Mouse (Mus musculus): ENCODE measurements around the gene 2010003K11Rik.
A peak's percentile ranks its signal among the peaks of the same experiment; 100 is the strongest.

Gene 2010003K11Rik

DNA sequence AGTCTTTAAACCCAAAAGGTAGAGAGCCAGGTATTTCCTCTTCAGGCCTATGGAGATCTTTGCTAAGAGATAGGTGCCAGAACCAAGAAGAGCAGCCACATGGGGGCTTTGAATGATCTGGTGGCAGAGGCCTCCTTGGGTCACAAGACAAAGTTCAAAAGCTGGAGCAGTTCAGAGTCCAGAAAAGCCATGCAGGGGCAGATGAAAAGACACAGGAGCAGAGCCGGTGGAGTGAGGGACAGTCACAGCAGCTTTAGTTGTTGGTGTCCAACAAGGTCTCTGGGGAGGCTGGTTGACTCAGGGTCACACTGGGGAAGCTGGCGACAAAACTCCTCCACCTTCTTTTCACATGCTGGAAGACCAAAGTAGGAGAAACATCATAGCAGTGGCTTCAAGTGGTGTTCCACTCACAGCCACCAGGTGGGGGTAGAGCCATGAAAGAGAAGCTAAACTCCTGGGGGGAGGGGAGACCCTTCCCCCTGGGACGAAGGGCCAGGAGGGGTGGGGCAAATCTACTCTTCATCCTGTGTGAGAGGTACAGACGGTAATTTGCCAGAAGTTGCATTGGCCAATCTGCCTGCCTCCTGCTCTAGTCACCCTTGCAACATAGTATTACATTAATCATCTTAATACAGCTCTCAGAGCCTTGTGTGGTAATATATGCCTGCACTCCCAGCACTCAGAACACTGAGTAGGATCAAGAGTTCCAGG, 965 bp downstream of the 2010003K11Rik start:
- peak; percentile 69 for DNase-seq (ENCODE audit: low spot score)

DNA sequence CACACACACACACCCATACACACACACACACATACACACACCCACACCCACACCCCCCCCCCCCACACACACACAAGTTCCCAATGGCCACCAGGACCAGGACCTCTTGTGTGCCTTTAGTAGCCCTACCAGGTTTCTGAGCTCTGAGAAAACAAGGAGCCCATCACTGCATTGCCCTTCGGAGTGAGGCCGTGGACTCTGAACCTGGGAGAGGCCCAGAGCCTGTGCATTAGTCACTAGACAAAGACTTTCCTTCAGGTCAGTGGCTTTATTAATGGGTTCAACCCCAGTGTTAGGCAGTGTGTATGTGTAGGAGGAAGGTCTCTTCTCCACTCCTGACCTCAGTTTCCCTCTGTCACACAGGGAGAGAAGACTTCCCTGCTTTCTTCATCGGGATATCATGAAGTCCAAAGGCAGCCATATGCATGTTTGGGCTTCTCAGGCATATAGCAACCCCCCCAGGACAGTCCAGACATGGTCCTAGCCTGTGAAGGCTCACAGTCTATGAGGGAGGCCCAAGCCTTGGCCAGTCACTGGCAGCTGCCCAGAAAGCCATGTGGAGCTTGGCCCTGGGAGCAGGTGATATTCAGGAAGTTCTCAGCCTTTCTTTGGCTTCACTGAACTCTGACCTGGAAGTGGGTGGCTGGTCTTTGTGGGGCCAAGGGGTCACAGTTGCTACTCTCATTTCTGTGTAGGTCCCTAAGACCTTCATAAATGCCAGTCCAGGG, 1.7 kb downstream of the 2010003K11Rik start:
- DNase-seq (ENCODE audit: low spot score) = no peak

DNA sequence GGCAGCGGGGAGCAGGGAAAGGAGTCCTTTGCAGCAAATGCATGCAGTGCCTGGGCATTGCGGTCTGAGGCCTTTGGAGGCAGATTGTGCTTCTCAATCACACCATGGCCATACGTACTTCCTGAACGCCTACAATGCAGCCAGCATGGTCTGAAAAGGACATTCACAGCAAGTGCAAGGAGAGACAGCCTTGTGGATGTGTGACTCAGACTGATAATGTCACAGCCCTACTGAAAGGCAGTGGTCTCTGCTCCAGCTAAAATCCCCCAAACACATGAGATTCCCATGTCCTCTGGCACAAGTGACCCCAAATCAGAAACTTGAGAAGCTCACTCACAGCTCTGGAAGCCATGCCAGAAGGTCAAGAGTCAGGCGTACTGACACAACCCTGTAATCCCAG, 2.6 kb downstream of the 2010003K11Rik start:
- DNase-seq (ENCODE audit: low spot score) = no peak

DNA sequence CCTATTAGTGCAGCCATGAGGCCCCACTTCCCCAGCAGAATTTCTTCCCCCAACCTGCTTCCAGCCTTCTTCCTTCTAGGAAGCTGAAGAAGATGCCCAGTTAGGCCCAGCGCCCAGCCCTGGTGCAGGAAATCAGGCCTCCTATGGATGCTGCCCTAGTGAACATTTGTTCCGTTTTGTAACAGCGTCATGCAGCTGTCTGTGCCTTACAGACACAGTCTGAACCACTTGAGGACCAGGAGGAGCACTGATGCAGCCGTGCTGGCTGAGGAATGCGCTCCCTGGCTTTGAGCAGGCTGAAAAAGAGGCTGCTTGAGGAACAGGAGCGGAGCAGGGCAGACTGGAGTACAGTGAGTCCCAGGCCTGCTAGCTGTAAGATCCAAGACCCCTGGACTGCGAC, 3.7 kb downstream of the 2010003K11Rik start:
- no peak for DNase-seq (ENCODE audit: low spot score)

DNA sequence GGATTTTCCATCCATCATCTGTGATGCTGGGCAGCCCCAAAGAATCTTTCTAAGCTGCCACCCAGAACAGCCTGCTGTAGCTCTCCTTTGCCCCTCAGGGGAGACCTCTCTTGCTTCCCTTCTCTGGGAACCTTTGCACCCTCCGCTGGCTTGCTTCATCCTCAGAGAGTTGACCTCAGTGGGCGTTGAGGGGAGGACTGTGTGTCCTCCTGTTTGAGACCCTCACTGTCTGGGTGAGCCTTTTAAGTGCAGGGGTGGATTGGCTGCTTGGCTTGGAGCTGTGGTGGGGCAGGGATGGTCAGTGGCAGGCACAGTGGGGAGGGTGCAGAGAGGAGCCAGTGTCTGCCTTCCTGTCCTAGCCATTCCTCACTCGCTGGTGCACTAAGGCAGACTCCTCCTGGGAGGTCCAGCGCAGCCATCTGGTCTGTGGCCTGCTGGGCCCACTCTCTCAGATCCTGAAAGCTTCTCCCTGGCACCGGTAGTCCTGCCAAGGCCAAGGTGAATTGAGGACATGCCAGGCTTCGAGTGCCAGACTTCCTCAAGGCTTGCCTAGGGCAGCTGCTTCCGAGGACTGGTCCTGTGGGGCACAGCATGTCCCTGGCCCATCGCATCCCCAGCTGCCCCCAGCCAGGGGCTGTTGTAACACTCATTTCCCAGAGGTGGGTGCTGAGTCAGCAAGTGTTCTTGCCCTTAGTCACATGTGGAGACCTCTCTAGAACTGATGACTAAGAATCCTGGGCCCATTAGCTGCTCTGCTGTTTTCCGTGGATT, 5.7 kb downstream of the 2010003K11Rik start:
- DNase-seq (ENCODE audit: low spot score) = no peak

DNA sequence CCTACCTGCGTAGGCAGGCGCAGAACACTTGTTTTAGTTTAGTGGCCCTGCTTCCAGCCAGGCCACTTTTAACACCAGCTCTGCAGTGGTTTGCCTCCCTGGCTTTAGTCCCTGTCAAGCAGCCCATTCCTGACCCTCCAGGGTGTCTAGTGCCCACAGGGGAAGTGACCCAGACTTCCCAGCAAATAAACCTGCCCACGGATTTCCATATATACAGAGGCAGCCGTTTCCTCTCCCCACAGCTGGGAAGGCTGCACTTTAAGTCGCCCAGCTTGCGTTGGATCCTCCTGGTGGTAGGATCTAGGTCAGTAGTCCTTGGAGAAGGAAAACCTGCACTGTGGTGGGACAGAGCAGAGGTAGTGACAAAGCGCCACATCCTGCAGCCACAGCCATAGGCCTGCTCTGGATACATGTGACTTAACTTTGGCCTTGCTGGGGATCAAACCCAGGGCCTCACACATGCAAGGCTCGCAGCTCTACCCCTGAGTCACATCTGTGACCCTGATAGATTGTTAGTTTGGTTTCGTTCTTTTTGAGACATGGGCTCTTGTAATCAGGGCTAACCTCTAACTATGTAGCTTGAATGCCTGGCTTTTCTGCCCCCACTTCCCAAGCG, 7.2 kb downstream of the 2010003K11Rik start:
- DNase-seq (ENCODE audit: low spot score) = no peak

DNA sequence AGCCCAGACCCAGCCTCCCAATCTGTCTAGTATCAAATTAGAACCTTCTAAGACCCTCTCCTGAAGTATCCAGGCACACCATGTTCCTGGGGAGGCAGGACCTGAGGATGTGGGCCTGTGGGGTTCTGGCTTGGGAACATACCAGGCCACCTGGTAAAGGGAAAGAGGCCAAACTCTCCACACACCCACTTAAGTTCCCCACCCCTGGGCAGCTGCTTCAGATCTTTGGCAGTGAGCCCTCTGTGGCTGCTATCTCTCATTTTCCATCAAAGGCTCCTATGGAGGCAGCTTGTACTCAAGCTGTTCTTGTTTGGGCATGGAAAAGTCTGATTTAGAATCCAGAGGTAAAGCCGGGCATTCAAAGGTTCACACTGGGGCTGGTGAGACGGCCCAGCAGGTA, 10.5 kb downstream of the 2010003K11Rik start:
- no peak for DNase-seq (ENCODE audit: low spot score)

DNA sequence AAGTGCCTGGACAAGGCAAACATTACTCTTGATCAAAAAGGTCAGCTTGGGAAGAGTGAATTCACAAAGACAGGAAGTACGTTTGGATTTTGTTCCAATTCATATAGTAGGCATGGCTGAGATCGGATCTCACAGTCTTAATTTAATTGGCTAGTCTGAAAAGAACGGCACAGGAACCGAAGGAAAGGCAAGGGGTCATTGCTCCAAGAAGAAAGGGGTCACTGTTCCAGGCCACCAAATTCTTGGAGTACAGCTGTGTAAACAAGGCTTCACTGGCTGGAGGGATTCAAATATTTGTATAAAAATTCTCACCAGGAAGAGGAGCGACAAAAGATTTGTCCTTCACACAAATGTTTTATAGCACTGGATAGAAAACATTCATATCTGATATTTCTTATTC, 13.4 kb downstream of the 2010003K11Rik start:
- no peak for DNase-seq (ENCODE audit: low spot score)

DNA sequence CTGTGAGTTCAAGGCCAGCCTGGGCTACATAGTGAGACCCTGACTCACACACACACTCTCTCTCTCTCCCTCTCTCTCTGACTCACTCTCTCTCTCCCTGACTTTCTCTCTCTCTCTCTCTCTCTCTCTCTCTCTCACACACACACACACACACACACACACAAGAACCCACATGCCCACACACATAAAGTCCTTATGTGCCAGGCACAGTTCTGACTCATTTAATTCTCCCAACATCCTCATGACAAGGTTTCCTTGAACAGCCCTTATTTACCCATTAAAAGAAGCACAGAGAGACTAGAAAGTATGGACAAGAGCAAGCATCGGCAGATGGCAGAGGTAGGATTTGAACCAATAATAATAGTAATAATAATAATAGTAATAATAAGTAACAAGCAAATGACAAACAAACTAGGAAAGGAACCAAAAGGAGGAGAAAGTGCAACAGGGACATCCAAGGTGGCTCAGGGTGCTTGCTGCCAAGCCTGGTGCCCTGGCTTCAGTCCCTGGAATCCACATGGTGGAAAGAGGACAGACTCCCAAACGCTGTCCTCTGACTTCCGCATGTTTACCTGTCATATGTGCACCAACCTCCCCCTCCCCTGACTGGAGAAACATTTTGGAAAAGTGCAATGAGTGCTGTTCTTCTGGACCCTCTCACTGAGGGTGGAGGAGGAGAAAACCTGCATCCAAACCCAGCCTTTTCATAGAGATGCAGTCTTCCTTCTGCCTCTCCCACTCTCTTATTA, 16.1 kb downstream of the 2010003K11Rik start:
- DNase-seq (ENCODE audit: low spot score) = no peak

DNA sequence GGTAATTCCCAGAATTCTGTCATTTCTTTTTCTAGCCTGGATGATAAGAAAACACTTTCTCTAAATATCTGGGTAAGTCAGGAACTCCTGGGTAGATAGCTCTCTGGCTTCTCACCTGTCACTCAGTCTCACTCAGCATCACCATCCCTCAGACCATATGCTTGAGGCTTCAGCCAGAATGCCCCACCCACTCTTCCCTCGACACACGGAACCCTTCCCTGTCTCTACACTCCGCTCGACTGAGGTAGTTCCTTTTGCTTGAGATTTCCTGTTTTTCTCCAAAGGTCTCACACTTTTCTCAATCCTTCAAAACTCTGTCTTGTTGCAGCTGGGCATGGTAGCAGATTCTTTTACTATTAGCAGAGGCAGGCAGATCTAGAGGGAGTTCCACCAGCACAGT, 17.1 kb downstream of the 2010003K11Rik start:
- no peak for DNase-seq (ENCODE audit: low spot score)

DNA sequence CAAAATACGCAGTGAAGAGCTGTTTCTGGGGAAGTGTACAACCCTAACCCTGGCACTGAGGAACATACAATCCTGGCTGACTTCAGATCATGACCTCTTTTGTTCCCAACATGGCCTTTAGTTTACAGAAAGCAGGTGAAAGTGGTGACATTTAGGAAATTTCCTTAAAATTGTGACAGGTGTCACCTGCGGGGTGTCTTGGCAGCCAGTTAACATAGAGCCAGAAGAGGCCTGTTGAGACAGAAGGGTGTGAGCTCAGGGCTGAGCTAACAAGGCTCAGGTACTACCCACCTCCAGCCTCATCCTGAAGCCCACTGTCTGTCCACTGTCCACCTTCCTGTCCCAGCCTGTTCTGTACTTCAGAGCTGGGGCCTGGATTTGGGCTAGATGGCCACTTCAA, 18.3 kb downstream of the 2010003K11Rik start:
- no peak for DNase-seq (ENCODE audit: low spot score)

DNA sequence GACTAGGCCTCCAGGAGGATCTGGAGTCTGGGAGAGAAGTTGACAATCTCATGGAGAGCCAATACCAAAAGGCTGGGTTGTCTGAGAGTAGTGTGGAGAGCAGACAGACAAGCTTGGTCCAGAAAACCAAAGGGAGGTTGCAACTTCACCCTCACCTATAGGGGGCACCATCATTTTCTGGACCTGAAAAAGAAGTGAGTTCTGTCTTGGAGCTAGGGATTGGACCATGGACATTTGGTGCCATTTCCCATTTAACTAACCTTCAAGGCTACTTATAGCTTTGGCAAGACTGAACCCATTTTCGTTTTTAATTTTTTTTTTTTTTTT, 20.2 kb downstream of the 2010003K11Rik start:
- no peak for DNase-seq (ENCODE audit: low spot score)

DNA sequence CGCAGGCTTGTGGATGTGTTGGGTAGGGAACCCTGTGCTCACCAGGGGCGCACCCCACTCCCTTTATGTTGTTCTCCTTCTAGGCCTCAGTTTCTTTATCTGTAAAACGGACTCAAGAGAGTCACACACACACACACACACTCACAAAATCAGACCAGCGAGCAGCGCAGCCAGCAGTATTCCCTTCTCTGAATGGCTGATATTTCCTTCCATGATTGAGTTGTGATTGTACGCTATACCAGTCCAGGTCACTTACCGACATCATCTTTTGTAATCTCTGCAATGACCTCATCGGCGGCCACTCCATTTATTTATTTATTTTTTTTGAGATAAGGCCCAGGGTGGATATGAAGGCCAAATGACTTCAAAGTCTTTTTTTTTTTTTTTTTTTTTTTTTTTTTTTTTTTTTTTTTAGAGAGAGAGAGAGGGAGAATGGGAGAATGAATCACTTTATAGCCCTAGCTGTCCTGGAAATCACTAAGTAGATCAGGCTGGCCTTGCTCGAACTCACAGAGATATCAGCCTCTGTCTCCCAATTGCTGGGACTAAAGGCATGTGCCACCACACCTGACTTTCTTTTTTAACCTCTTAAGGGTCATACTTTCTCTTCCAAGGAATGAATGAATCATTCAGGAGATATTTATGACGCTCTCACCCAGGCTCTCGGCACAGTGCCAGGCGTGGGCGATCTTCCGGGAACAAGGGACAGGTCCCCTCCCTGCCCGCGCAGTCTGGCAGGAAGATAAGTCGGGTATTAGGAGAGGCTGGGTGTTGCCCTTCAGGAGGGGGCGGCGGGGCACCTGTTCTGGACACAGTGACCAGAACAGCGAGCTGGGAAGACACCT, 20.8 kb downstream of the 2010003K11Rik start, which contains the start of gene Syt12:
Syt12 (minus strand) TSS at position 103 of the 845 bp plus-strand sequence.
- DNase-seq (ENCODE audit: low spot score) = no peak

DNA sequence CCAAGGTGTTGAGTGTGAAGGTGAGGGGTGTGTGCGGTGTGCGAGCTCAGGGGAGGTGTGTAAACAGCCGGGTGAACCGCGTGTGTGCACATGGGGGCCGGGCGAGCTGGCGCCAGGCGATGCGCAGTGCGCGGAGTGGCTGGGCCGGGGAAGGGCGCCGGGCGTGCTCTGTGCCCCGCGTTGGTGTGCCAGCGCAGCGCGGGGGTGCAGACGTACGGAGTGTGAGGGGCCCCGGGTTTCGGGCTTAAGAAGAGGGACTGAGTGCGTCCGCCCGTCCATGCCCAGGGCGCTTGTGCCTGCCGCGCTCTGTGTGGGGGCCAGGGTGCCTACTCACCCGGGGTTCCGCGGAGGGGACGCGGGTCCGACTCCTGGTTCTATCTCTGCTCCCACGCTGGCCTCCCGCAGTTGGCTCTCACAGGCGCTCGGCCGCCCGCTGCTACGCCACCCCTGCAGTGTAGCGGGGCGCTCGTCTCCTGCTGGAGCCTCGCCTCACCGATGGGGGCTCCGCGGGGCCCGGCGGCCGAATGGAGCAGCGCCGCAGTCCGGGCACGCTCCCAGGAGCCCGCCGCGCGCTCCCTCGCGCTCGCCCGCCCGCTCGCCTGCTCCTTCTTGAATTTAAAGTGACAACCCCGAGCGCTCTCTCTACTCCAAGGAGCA, 21.7 kb downstream of the 2010003K11Rik start:
- no peak for DNase-seq (ENCODE audit: low spot score)

DNA sequence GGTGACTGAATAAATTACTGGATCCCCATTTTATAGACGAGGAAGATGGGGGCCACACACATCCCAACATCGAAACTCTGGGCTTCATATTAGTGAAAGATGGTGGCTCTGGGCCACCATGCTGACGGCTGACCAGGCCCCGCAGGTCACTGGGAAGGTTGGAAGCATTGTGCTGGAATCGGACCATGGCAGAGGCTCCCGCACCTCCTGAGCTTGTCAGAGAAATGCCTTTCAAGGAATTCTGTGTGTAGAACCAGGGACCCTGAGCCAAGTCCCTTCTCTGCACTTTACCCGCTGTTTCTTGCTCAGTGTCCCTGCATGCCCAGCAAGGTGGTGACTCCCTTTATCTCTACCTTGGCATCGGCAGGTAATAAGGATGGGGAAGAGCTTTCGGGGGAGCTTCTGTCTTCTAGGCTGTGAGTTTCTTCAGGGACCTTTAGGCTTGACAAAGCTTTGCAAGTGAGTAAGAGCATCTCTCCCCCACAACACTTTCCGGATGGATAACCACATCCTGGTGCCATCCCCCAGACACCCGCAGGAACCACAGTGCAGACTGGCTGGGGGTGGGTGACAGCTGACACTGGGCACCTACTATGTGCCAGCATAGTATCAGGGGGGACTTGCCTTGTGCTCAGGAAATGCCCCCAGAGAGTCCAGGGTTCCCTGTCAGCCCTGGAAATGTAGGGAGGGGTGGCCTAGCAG, 23.0 kb downstream of the 2010003K11Rik start:
- DNase-seq (ENCODE audit: low spot score) = no peak

DNA sequence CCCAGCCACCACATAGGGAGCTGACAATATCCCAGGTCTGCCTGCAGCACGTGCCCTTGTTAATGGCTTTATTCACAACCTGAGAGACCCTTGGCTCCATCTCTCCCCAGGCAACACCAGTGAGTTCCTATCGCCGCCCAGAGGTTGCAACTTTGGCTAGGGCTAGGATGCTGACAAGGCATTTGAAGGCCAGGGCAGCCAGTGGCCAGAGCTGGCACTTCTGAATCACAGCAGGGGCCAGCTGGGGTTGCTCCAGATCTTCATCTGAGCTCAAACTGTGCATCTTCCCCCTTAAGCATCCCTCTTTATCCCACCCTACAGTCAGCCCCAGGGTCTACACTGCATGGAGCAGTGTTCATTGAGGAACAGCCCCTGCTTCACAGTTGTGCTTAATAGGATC, 23.6 kb downstream of the 2010003K11Rik start:
- no peak for DNase-seq (ENCODE audit: low spot score)

DNA sequence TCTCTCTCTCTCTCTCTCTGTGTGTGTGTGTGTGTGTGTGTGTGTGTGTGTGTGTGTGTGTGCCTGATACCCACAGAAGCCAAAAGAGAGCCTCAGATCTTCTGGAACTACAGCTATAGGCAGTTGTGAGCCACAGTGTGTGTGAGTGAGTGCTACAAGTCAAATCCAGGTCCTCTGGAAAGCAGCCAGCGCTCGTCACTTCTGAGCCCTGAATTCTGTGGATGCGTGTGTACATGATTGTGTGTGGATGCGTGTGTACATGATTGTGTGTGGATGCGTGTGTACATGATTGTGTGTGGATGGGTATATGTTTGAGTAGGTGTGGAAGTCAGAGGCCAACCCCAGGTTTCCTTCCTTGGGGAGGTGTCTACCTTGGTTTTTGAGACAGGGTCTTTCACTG, 24.8 kb downstream of the 2010003K11Rik start:
- DNase-seq (ENCODE audit: low spot score) = no peak

DNA sequence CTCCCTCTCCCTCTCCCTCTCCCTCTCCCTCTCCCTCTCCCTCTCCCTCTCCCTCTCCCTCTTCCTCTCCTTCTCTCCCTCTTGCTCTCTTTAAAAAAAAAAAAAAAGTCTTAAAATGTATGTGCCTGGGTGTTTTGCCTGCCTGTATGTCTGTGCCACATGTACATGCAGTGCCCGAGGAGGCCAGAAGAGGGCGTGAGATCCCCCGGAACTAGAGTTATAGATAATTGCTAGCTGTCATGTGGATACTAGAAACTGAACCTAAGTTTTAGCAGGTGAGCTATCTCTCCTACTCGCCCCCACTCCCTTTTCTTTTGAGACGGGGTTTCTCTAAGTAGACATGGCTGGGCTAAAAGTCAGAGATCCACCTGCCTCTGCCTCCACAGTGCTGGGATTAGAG, 30.0 kb downstream of the 2010003K11Rik start:
- no peak for DNase-seq (ENCODE audit: low spot score)

DNA sequence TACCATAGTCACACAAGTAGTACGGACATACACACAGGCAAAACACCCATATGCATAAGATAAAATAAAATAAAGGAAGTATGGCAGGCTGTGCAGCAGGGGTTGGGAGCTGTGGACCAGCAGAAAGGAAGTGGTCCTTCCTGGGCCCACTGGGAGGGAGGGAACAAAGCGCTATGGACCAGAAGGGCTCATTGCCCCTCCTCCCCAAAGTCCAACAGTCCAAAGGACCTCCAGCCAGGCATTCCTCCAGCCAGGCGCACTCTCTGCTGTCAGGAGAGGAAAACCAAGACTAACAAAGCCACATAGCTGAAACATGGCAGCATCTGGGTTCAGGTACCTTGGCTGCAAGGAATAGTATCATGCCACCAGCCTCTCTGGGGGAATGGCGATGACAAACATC, 33.7 kb downstream of the 2010003K11Rik start:
- no peak for DNase-seq (ENCODE audit: low spot score)

DNA sequence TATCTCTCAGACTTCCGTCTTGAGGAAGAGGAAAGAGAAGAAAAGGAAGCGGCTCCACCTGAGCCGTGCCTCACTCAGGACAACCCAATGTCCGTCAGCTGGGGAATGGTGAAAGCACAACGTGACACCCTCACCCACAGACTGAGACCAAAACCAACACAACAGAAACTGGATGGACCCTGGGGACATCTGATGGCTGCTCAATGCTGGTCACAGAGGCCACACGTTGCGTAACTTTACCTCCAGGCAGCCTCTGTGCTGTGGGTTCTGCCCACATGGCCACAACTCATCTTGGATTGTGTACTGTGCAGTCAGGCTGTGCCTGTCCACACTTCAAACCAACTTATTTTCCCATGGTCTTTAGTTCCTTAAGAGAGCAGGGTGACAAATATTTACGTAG, 36.4 kb downstream of the 2010003K11Rik start:
- DNase-seq (ENCODE audit: low spot score) = no peak

Data from ovary, postnatal 14 days (tissue).